Mouse (Mus musculus): ENCODE results near the gene Phf1.
"Not testable (repeated sequence)": the region's sequence is repeated elsewhere in the genome, so short reads cannot be mapped to it uniquely, and the experiment has no call there.

Gene Phf1

GRCm38 (mm10) chr17:26977354-26977753 lies 44.5 kb downstream of the Phf1 start:
- DNase-seq (ENCODE audit: extremely low read depth, low read depth) = not testable (repeated sequence)

DNA sequence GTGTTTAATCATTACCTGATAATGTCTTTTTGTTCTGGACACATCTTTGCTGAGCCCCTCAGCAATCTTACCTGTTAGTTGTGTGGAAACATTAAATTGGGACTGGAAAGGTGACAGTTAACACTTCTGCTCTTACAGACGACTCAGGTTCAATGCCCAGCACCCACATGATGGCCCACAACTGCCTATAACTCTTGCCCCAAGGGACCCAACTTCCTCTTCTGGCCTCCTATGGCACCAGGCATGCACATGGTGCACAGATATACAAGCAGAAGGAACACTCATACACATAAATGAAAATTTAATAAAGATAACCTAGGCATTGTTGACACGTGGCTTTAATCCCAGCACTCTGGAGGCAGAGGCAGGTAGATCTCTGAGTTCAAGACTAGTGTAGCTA lies 46.6 kb downstream of the Phf1 start:
- DNase-seq (ENCODE audit: extremely low read depth, low read depth) = no peak

GRCm38 (mm10) chr17:26981050-26981449 lies 48.2 kb downstream of the Phf1 start:
- peak; percentile 53 for DNase-seq (ENCODE audit: extremely low read depth, low read depth)

GRCm38 (mm10) chr17:26983382-26983781 lies 50.5 kb downstream of the Phf1 start:
- DNase-seq (ENCODE audit: extremely low read depth, low read depth) = no peak

DNA sequence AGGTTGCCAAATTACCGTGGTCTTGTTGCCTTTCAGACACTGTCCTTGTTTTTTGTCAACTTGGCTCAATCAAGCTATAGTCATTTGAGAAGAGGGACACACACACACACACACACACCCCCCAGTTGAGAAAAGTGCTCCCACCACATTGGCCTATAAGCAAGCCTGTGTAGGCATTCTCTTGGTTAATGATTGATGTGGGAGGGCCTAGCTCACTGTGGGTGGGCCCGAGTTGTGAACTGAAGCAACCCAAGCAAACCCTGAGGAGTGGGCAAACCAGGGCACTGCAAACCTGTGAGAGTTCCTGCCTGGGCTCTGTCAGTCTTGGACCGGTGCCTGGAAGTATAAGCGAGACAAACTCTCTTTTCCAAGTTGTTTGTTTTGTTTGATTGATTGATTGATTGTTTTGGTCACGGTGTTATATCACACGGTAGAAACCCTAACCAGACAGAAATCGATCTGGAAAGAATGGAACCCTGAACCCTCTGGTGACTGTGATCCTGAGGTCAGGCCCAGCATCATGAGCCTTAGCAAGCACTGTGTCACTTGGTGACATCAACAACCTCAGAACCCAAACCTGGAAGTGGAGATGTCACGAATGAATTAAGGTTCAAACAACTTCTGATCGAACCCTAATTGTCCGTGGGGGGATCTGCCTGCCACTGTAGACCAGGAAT lies 52.8 kb downstream of the Phf1 start:
- no peak for DNase-seq (ENCODE audit: extremely low read depth, low read depth)
